Mouse (Mus musculus) midbrain, embryonic 14.5 days (tissue): ENCODE measurements around the gene Cerkl. TPM values are rescaled to one million over a fixed set of nuclear protein-coding genes. Genes with fewer than 3 reads are reported as not detected.

Experiments used
- ATAC-seq: fragments of 200-750 bp; cut with Nextera tagmentation; 2 replicates; pipeline ENCODE4 v1.8.0; 2017; ENCODE audit warnings: moderate number of reproducible peaks, moderate library complexity; ENCODE audit not compliant: low FRiP score, low TSS enrichment
- DNase-seq: peaks from one replicate; pipeline ENCODE4 v3.0.0-alpha.2; 2015
- H3K27ac ChIP-seq: fragments of 300-500 bp; sonication (generic); replicated peaks from 2 replicates; pipeline ENCODE4 v1.5.1; 2014; ENCODE audit warnings: mild to moderate bottlenecking, low read depth, low read length, moderate library complexity
- H3K27me3 ChIP-seq: fragments of 300-500 bp; sonication (generic); 2 replicates; pipeline ENCODE4 v1.6.1; 2014; ENCODE audit warnings: low read length, control low read depth, mixed read lengths; ENCODE audit not compliant: control insufficient read depth, insufficient read depth
- H3K36me3 ChIP-seq: fragments of 300-500 bp; sonication (generic); 2 replicates; pipeline ENCODE4 v1.6.1; 2014; ENCODE audit warnings: low read length, control low read depth; ENCODE audit not compliant: control insufficient read depth, insufficient read depth
- H3K4me1 ChIP-seq: fragments of 300-500 bp; sonication (generic); 2 replicates; pipeline ENCODE4 v1.6.1; 2014; ENCODE audit warnings: mild to moderate bottlenecking, antibody characterized with exemption, low read length, control low read depth; ENCODE audit not compliant: control insufficient read depth, insufficient read depth
- H3K4me2 ChIP-seq: fragments of 300-500 bp; sonication (generic); 2 replicates; pipeline ENCODE4 v1.6.1; 2014; ENCODE audit warnings: mild to moderate bottlenecking, low read length, moderate library complexity
- H3K4me3 ChIP-seq: fragments of 300-500 bp; sonication (generic); replicated peaks from 2 replicates; pipeline ENCODE4 v1.5.1; 2014; ENCODE audit warnings: low read depth, low read length
- H3K9ac ChIP-seq: fragments of 300-500 bp; sonication (generic); replicated peaks from 2 replicates; pipeline ENCODE4 v1.6.1; 2014; ENCODE audit warnings: mild to moderate bottlenecking, low read length, moderate library complexity
- H3K9me3 ChIP-seq: fragments of 300-500 bp; sonication (generic); 2 replicates; pipeline ENCODE4 v1.6.1; 2016; ENCODE audit warnings: low read length, control low read depth, mixed read lengths; ENCODE audit not compliant: control insufficient read depth
- WGBS: fragments of 180-500 bp; shearing (Covaris S2); extraction: QIAGEN DNeasy Blood & Tissue Kit; methylation state at CpG from one replicate; pipeline ENCODE4 v1.1.7; 2014; 5-methylcytosine and 5-hydroxymethylcytosine counted together
- polyA plus RNA-seq: library from polyadenylated mRNA; unstranded; fragments of >200 nt; fragmentation: Nextera tagmentation; extraction: Ambion mirVana; gene quantifications from 2 replicates; pipeline ENCODE4 v1.2.1, GENCODE M21; 2014

Gene Cerkl
- 1.1 and 3.3 TPM in 2 replicates for polyA plus RNA-seq

- no peaks in the 10 kb centered on the region for H3K9me3 ChIP-seq
Observed at GRCm38 (mm10) chr2:79456575-79457349, at the start of gene Cerkl, which contains the start of gene Neurod1. Gene Cerkl, minus strand, starts transcription at chr2:79456785. Gene Neurod1, minus strand, starts transcription at chr2:79456751.

GRCm38 (mm10) chr2:79498990-79499755, 42.6 kb upstream of the Cerkl start:
- DNase-seq, result peak; percentile 96
- Histone ChIP-seq H3K9me3 (no peaks in the 10 kb centered on the region), H3K4me2 (no peak overlapping the region), H3K4me1 (no peaks in the 10 kb centered on the region), H3K27me3 (no peaks in the 10 kb centered on the region), H3K36me3 (no peaks in the 10 kb centered on the region), H3K4me3 (no peak overlapping the region), H3K27ac (no peak overlapping the region), H3K9ac (no peak overlapping the region)
- WGBS, result 24% methylated on average over 10 of the region's 10 CpGs
- ATAC-seq, result peak; percentile 75; the same call in 1 of the 2 replicates

More at GRCm38 (mm10) chr2:79456575-79457349, at the start of gene Cerkl, which contains the start of gene Neurod1:
- Histone ChIP-seq H3K27me3 (peaks cover 13% of the 10 kb centered on the region), H3K4me2 (peak within 1 kb of the TSS; percentile 71), H3K27ac (peak within 1 kb of the TSS; percentile 47), H3K4me3 (peak within 1 kb of the TSS; percentile 47), H3K9ac (peak within 1 kb of the TSS; percentile 68; the same call in 1 of the 2 replicates), H3K36me3 (no peaks in the 10 kb centered on the region), H3K4me1 (peaks cover 17% of the 10 kb centered on the region)
- WGBS, result under 1% methylated on average over 42 of the region's 42 CpGs
- ATAC-seq, result peak; percentile 89
- peak; percentile 90 for DNase-seq

- no peak overlapping the region for H3K4me3 ChIP-seq
- no peaks in the 10 kb centered on the region for H3K4me1 ChIP-seq
- no peaks in the 10 kb centered on the region for H3K36me3 ChIP-seq
- no peaks in the 10 kb centered on the region for H3K9me3 ChIP-seq
- H3K27ac ChIP-seq, result no peak overlapping the region
- no peak overlapping the region for H3K9ac ChIP-seq
- ATAC-seq, result no peak
- no peak for DNase-seq
- no peak overlapping the region for H3K4me2 ChIP-seq
- H3K27me3 ChIP-seq, result no peaks in the 10 kb centered on the region
- WGBS, result 47% methylated on average over 3 of the region's 3 CpGs
Observed at GRCm38 (mm10) chr2:79485127-79485526, 28.5 kb upstream of the Cerkl start.

GRCm38 (mm10) chr2:79482511-79482910, 25.9 kb upstream of the Cerkl start:
- H3K4me2 ChIP-seq, result no peak overlapping the region
- no peak overlapping the region for H3K9ac ChIP-seq
- WGBS, result 92% methylated on average over 2 of the region's 2 CpGs
- no peak overlapping the region for H3K4me3 ChIP-seq
- no peak for DNase-seq
- H3K36me3 ChIP-seq, result no peaks in the 10 kb centered on the region
- H3K27ac ChIP-seq, result no peak overlapping the region
- no peak for ATAC-seq
- no peaks in the 10 kb centered on the region for H3K27me3 ChIP-seq
- H3K4me1 ChIP-seq, result no peaks in the 10 kb centered on the region
- H3K9me3 ChIP-seq, result no peaks in the 10 kb centered on the region

GRCm38 (mm10) chr2:79462411-79462810, 5.8 kb upstream of the Cerkl start:
- no peak overlapping the region for H3K4me2 ChIP-seq
- no peak overlapping the region for H3K9ac ChIP-seq
- H3K9me3 ChIP-seq, result no peaks in the 10 kb centered on the region
- DNase-seq (no peak), ATAC-seq (no peak)
- no peaks in the 10 kb centered on the region for H3K36me3 ChIP-seq
- H3K27ac ChIP-seq, result no peak overlapping the region
- no peak overlapping the region for H3K4me3 ChIP-seq
- WGBS, result 88% methylated on average over 4 of the region's 4 CpGs
- H3K4me1 ChIP-seq, result peaks cover 17% of the 10 kb centered on the region
- H3K27me3 ChIP-seq, result peaks cover 22% of the 10 kb centered on the region

GRCm38 (mm10) chr2:79461861-79462260, 5.3 kb upstream of the Cerkl start:
- ATAC-seq (no peak), DNase-seq (no peak)
- H3K9ac ChIP-seq, result no peak overlapping the region
- no peak overlapping the region for H3K4me3 ChIP-seq
- no peak overlapping the region for H3K27ac ChIP-seq
- WGBS, result 76% methylated on average over 2 of the region's 2 CpGs
- H3K36me3 ChIP-seq, result no peaks in the 10 kb centered on the region
- H3K4me2 ChIP-seq, result no peak overlapping the region
- peaks cover 24% of the 10 kb centered on the region for H3K27me3 ChIP-seq
- H3K9me3 ChIP-seq, result no peaks in the 10 kb centered on the region
- H3K4me1 ChIP-seq, result peaks cover 17% of the 10 kb centered on the region

- Histone ChIP-seq H3K4me3 (no peak overlapping the region), H3K27me3 (peaks cover 24% of the 10 kb centered on the region), H3K9ac (no peak overlapping the region), H3K36me3 (no peaks in the 10 kb centered on the region), H3K9me3 (no peaks in the 10 kb centered on the region), H3K4me1 (peaks cover 17% of the 10 kb centered on the region), H3K4me2 (no peak overlapping the region), H3K27ac (no peak overlapping the region)
- DNase-seq (peak; percentile 45), ATAC-seq (no peak)
- 16% methylated on average over 2 of the region's 2 CpGs for WGBS
Observed at GRCm38 (mm10) chr2:79460586-79460985, 4.0 kb upstream of the Cerkl start.

- Histone ChIP-seq H3K27ac (peak overlapping the region; percentile 71), H3K27me3 (peaks cover 24% of the 10 kb centered on the region), H3K4me3 (0 out of 2 replicates have a peak overlapping the region, but pooled peaks have one; percentile 5), H3K36me3 (no peaks in the 10 kb centered on the region), H3K9me3 (no peaks in the 10 kb centered on the region), H3K9ac (no peak overlapping the region; the same call in 1 of the 2 replicates), H3K4me1 (peaks cover 17% of the 10 kb centered on the region), H3K4me2 (peak overlapping the region; percentile 51)
- WGBS, result 3% methylated on average over 14 of the region's 14 CpGs
- DNase-seq (no peak), ATAC-seq (no peak)
Observed at GRCm38 (mm10) chr2:79460107-79460506, 3.5 kb upstream of the Cerkl start.
